Mouse (Mus musculus) MEL (cell line): ENCODE data around the gene Ptpra. TPM values are rescaled to one million over a fixed set of nuclear protein-coding genes. Genes with fewer than 3 reads are reported as not detected.

Source experiments
- DNase-seq: peaks from one replicate; pipeline ENCODE4 v3.0.0; 2011; ENCODE audit warnings: low read depth, low spot score
- H3K27ac ChIP-seq: 2 replicates; pipeline ENCODE4 v1.5.1; 2012; ENCODE audit warnings: low read depth, mild to moderate bottlenecking, control low read depth, low read length, moderate library complexity; ENCODE audit not compliant: control insufficient read depth
- H3K27me3 ChIP-seq, 2 experiments: fragments of 150-350 bp in 1 of 2; sonication (generic) in 1 of 2; 2 replicates each; pipeline ENCODE4 v1.6.1; 2012; ENCODE audit warnings: low read length in 2 of 2, mild to moderate bottlenecking in 2 of 2, improper control_type of control experiment in 1 of 2, moderate library complexity in 1 of 2; ENCODE audit not compliant: insufficient read depth in 2 of 2, control insufficient read depth in 1 of 2
- H3K36me3 ChIP-seq, 2 experiments: 2 replicates each; pipeline ENCODE4 v1.6.1; 2012 to 2014; ENCODE audit warnings: low read length in 2 of 2, improper control_type of control experiment in 1 of 2, inconsistent platforms in 1 of 2, mild to moderate bottlenecking in 1 of 2; ENCODE audit not compliant: insufficient read depth in 2 of 2, control insufficient read depth in 1 of 2
- H3K4me1 ChIP-seq, 2 experiments: fragments of 150-350 bp in 1 of 2; sonication (generic) in 1 of 2; 2 replicates each; pipeline ENCODE4 v1.6.1; 2012; ENCODE audit warnings: low read length in 2 of 2, improper control_type of control experiment in 1 of 2, mild to moderate bottlenecking in 1 of 2; ENCODE audit not compliant: insufficient read depth in 2 of 2, control insufficient read depth in 1 of 2
- H3K4me3 ChIP-seq, 2 experiments: fragments of 150-350 bp in 1 of 2; sonication (generic) in 1 of 2; 2 replicates each; pipeline ENCODE4 v1.5.1; 2012; ENCODE audit warnings: low read depth in 2 of 2, low read length in 2 of 2, mild to moderate bottlenecking in 2 of 2, moderate library complexity in 2 of 2, control low read depth in 1 of 2, improper control_type of control experiment in 1 of 2; ENCODE audit not compliant: control insufficient read depth in 1 of 2, insufficient read depth in 1 of 2
- H3K79me2 ChIP-seq: 2 replicates; pipeline ENCODE4 v1.6.1; 2012; ENCODE audit warnings: mild to moderate bottlenecking, low read length, moderate library complexity; ENCODE audit not compliant: control insufficient read depth, poor library complexity, insufficient read depth
- H3K9ac ChIP-seq: 2 replicates; pipeline ENCODE4 v1.6.1; 2012; ENCODE audit warnings: low read depth, mild to moderate bottlenecking, control low read depth, low read length, moderate library complexity; ENCODE audit not compliant: control insufficient read depth, poor library complexity, severe bottlenecking
- H3K9me3 ChIP-seq: fragments of 150-350 bp; sonication (generic); replicated peaks from 2 replicates; pipeline ENCODE4 v1.6.1; 2012; ENCODE audit warnings: mild to moderate bottlenecking, low read length, improper control_type of control experiment, moderate library complexity; ENCODE audit not compliant: insufficient read depth
- BHLHE40 ChIP-seq: IDR thresholded peaks from 2 replicates; pipeline ENCODE4 v1.6.1; 2012; ENCODE audit warnings: low read depth, mild to moderate bottlenecking, inconsistent platforms, low read length, improper control_type of control experiment, borderline replicate concordance
- CHD1 ChIP-seq: IDR thresholded peaks from 2 replicates; pipeline ENCODE4 v1.6.1; 2012; ENCODE audit warnings: low read depth, mild to moderate bottlenecking, inconsistent platforms, low read length, improper control_type of control experiment
- CTCF ChIP-seq, 3 experiments: IDR thresholded peaks in 2 of 3; conservative IDR thresholded peaks in 1 of 3; 2 replicates each; pipeline ENCODE4 v1.5.1; 2011 to 2012; ENCODE audit warnings: low read length in 3 of 3, low read depth in 2 of 3, mild to moderate bottlenecking in 2 of 3, improper control_type of control experiment in 1 of 3, inconsistent platforms in 1 of 3, mixed read lengths in 1 of 3, moderate library complexity in 1 of 3; ENCODE audit not compliant: control insufficient read depth in 1 of 3, insufficient read depth in 1 of 3, poor library complexity in 1 of 3, severe bottlenecking in 1 of 3
- ELF1 ChIP-seq: IDR thresholded peaks from 2 replicates; pipeline ENCODE4 v1.6.1; 2014; ENCODE audit warnings: low read depth, mild to moderate bottlenecking, inconsistent platforms, low read length, improper control_type of control experiment, moderate library complexity
- EP300 ChIP-seq, 2 experiments: IDR thresholded peaks; 2 replicates each; pipeline ENCODE4 v1.6.1; 2011; ENCODE audit warnings: improper control_type of control experiment in 2 of 2, low read length in 2 of 2, low read depth in 1 of 2, mild to moderate bottlenecking in 1 of 2
- ETS1 ChIP-seq: IDR thresholded peaks from 2 replicates; pipeline ENCODE4 v1.6.1; 2012; ENCODE audit warnings: low read depth, mild to moderate bottlenecking, inconsistent platforms, low read length, improper control_type of control experiment, moderate library complexity
- GATA1 ChIP-seq: IDR thresholded peaks from 2 replicates; pipeline ENCODE4 v1.6.1; 2011; ENCODE audit warnings: low read depth, low read length, improper control_type of control experiment
- HCFC1 ChIP-seq: IDR thresholded peaks from 2 replicates; pipeline ENCODE4 v1.6.1; 2012; ENCODE audit warnings: low read depth, mild to moderate bottlenecking, inconsistent platforms, low read length, improper control_type of control experiment, moderate library complexity
- KAT2A ChIP-seq: conservative IDR thresholded peaks from 2 replicates; pipeline ENCODE4 v1.6.1; 2012; ENCODE audit warnings: low read depth, low read length, improper control_type of control experiment, inconsistent platforms
- MAFK ChIP-seq: IDR thresholded peaks from 2 replicates; pipeline ENCODE4 v1.6.1; 2011; ENCODE audit warnings: low read depth, mild to moderate bottlenecking, low read length, improper control_type of control experiment, borderline replicate concordance
- MAX ChIP-seq: IDR thresholded peaks from 2 replicates; pipeline ENCODE4 v1.6.1; 2011; ENCODE audit warnings: low read length, improper control_type of control experiment
- MAZ ChIP-seq: IDR thresholded peaks from 2 replicates; pipeline ENCODE4 v1.6.1; 2012; ENCODE audit warnings: low read depth, mild to moderate bottlenecking, inconsistent platforms, low read length, improper control_type of control experiment
- MEF2A ChIP-seq: IDR thresholded peaks from 2 replicates; pipeline ENCODE4 v1.6.1; 2014; ENCODE audit warnings: low read depth, mild to moderate bottlenecking, inconsistent platforms, low read length, improper control_type of control experiment; ENCODE audit not compliant: poor library complexity, insufficient replicate concordance, severe bottlenecking; ENCODE audit errors: extremely low read depth
- MXI1 ChIP-seq: IDR thresholded peaks from 2 replicates; pipeline ENCODE4 v1.6.1; 2011; ENCODE audit warnings: mild to moderate bottlenecking, low read depth, low read length, improper control_type of control experiment
- MYC ChIP-seq: IDR thresholded peaks from 2 replicates; pipeline ENCODE4 v1.6.1; 2011; ENCODE audit warnings: low read depth, mild to moderate bottlenecking, low read length, improper control_type of control experiment, moderate library complexity
- NELFE ChIP-seq: IDR thresholded peaks from 2 replicates; pipeline ENCODE4 v1.6.1; 2011; ENCODE audit warnings: low read depth, low read length, improper control_type of control experiment
- POLR2AphosphoS2 ChIP-seq: IDR thresholded peaks from 2 replicates; pipeline ENCODE4 v1.6.1; 2011; ENCODE audit warnings: low read length, improper control_type of control experiment
- RCOR1 ChIP-seq: IDR thresholded peaks from 2 replicates; pipeline ENCODE4 v1.6.1; 2012; ENCODE audit warnings: low read depth, mild to moderate bottlenecking, inconsistent platforms, low read length, improper control_type of control experiment
- SIN3A ChIP-seq: IDR thresholded peaks from 2 replicates; pipeline ENCODE4 v1.6.1; 2012; ENCODE audit warnings: low read length, improper control_type of control experiment, inconsistent platforms
- TAL1 ChIP-seq: IDR thresholded peaks from 2 replicates; pipeline ENCODE4 v1.6.1; 2012; ENCODE audit warnings: mild to moderate bottlenecking, inconsistent platforms, low read length, moderate library complexity, mixed read lengths
- TBP ChIP-seq: IDR thresholded peaks from 2 replicates; pipeline ENCODE4 v1.8.0; 2011; ENCODE audit warnings: low read depth, low read length, improper control_type of control experiment
- TCF12 ChIP-seq: IDR thresholded peaks from 2 replicates; pipeline ENCODE4 v1.6.1; 2014; ENCODE audit warnings: low read depth, mild to moderate bottlenecking, inconsistent platforms, low read length, improper control_type of control experiment, moderate library complexity
- UBTF ChIP-seq: IDR thresholded peaks from 2 replicates; pipeline ENCODE4 v1.6.1; 2012; ENCODE audit warnings: low read depth, mild to moderate bottlenecking, inconsistent platforms, low read length, improper control_type of control experiment, moderate library complexity, borderline replicate concordance; ENCODE audit not compliant: insufficient read depth
- USF2 ChIP-seq, 2 experiments: IDR thresholded peaks; 2 replicates each; pipeline ENCODE4 v1.6.1; 2011 to 2012; ENCODE audit warnings: improper control_type of control experiment in 2 of 2, low read length in 2 of 2, borderline replicate concordance in 1 of 2, inconsistent platforms in 1 of 2, low read depth in 1 of 2, mild to moderate bottlenecking in 1 of 2; ENCODE audit not compliant: insufficient read depth in 1 of 2
- ZC3H11A ChIP-seq: IDR thresholded peaks from 2 replicates; pipeline ENCODE4 v1.6.1; 2012; ENCODE audit warnings: low read depth, mild to moderate bottlenecking, inconsistent platforms, low read length, improper control_type of control experiment
- ZMIZ1 ChIP-seq: IDR thresholded peaks from 2 replicates; pipeline ENCODE4 v1.6.1; 2012; ENCODE audit warnings: low read depth, mild to moderate bottlenecking, inconsistent platforms, low read length, improper control_type of control experiment, moderate library complexity
- ZNF384 ChIP-seq: IDR thresholded peaks from 2 replicates; pipeline ENCODE4 v1.6.1; 2012; ENCODE audit warnings: low read depth, mild to moderate bottlenecking, inconsistent platforms, low read length, improper control_type of control experiment
- polyA plus RNA-seq, 2 experiments: library from polyadenylated mRNA; stranded (reverse) in 1 of 2; unstranded in 1 of 2; fragments of >175 nt in 1 of 2; fragments of >200 nt in 1 of 2; gene quantifications; 2 replicates each; pipeline versions ENCODE4 v1.2.1 to v1.2.4; 2012; ENCODE audit warnings: low replicate concordance in 2 of 2, low read depth in 1 of 2; ENCODE audit not compliant: insufficient read length in 2 of 2, insufficient read depth in 1 of 2, missing spikeins in 1 of 2
- total RNA-seq: library from RNA; depleted of rRNA; stranded (reverse); fragments of 300-350 nt; gene quantifications from 2 replicates; pipeline ENCODE4 v1.2.3, GENCODE M21; 2012

The Ptpra gene
- total and polyA plus RNA-seq, 3 experiments: 28.1 to 68.3 TPM; not detected in 1

- no peak for TF ChIP-seq MYC
These were observed 16.4 kb downstream of the Ptpra start (continued) for GRCm38 (mm10) chr2:130466438-130466837.

GRCm38 (mm10) chr2:130469366-130469765 lies 19.3 kb downstream of the Ptpra start:
- Histone ChIP-seq H3K79me2 (peaks cover 13% of the 10 kb centered on the region), H3K4me1 (peaks cover 35 to 50% of the 10 kb centered on the region in 2 experiments), H3K9me3 (no peaks in the 10 kb centered on the region), H3K27ac (peak overlapping the region; percentile 37; the same call in 1 of the 2 replicates), H3K9ac (no peak overlapping the region), H3K4me3 (no peak overlapping the region), H3K27me3 (no peaks in the 10 kb centered on the region), H3K36me3 (peaks cover 0 to 64% of the 10 kb centered on the region in 2 experiments; a peak in 2 of 4 replicates)
- TF ChIP-seq ZC3H11A: no peak
- TF ChIP-seq KAT2A: no peak
- no peak for TF ChIP-seq UBTF
- no peak for TF ChIP-seq MAFK
- no peak for TF ChIP-seq CTCF (IDR thresholded peaks at IDR 0.05 in 2 of 3, conservative IDR thresholded peaks at IDR 0.05 in 1 of 3; ENCODE audit: control insufficient read depth in 1 of 3, insufficient read depth in 1 of 3, low read depth in 2 of 3, low read length in 3 of 3, poor library complexity in 1 of 3, severe bottlenecking in 1 of 3)
- TF ChIP-seq SIN3A: no peak
- TF ChIP-seq MAZ: no peak
- no peak for TF ChIP-seq MYC
- TF ChIP-seq HCFC1: no peak
- no peak for TF ChIP-seq USF2 (IDR thresholded peaks at IDR 0.05; ENCODE audit: borderline replicate concordance in 1 of 2, insufficient read depth in 1 of 2, low read depth in 1 of 2, low read length in 2 of 2)
- TF ChIP-seq MAX: no peak
- TF ChIP-seq BHLHE40: no peak
- DNase-seq: peak; percentile 45

DNA sequence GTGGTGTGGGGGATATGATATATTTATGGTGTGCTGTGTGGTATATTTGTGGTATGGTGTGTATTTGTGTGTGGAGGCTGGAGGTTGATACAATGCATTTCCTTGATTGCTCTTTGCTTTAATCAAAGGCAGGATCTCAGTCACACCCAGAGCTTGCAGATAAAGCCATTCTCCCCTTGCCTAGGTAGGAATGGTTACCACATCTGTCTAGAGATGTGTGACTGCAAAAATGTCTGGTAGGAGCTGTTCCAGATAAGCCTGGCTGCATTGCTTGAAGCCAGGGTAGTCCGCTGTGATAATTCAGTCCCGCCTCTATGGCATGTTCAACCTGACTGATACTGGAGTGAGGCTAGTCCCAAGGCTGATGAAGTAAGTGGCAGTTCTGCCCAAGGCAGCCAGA lies 19.9 kb downstream of the Ptpra start:
- H3K9me3 ChIP-seq: no peaks in the 10 kb centered on the region
- H3K27me3 ChIP-seq: no peaks in the 10 kb centered on the region
- DNase-seq: peak; percentile 90
- peaks cover 33 to 47% of the 10 kb centered on the region in 2 experiments for H3K4me1 ChIP-seq
- no peak overlapping the region for H3K9ac ChIP-seq
- peaks cover 0 to 60% of the 10 kb centered on the region in 2 experiments; a peak in 2 of 4 replicates for H3K36me3 ChIP-seq
- peak overlapping the region; percentile 18 for H3K27ac ChIP-seq
- peaks cover 13% of the 10 kb centered on the region for H3K79me2 ChIP-seq
- H3K4me3 ChIP-seq: no peak overlapping the region
- TF ChIP-seq MAZ (peak; percentile 32; the same call in 1 of the 2 replicates), TBP (no peak), TAL1 (peak; percentile 87), CTCF (IDR thresholded peaks at IDR 0.05 in 2 of 3, conservative IDR thresholded peaks at IDR 0.05 in 1 of 3; ENCODE audit: control insufficient read depth in 1 of 3, insufficient read depth in 1 of 3, low read depth in 2 of 3, low read length in 3 of 3, poor library complexity in 1 of 3, severe bottlenecking in 1 of 3) (no peak), POLR2AphosphoS2 (no peak), MEF2A (peak; percentile 72; the same call in 1 of the 2 replicates), ELF1 (peak; percentile 50), ZMIZ1 (no peak), CHD1 (no peak), GATA1 (peak; percentile 96), SIN3A (peak; percentile 87), HCFC1 (peak; percentile 43; the same call in 1 of the 2 replicates), ZC3H11A (no peak), TCF12 (peak; percentile 93), MYC (0 out of 2 replicates have a peak, but pooled peaks have one; percentile 23), MAX (no peak), NELFE (no peak), MXI1 (peak; percentile 85), ZNF384 (peak; percentile 17; the same call in 1 of the 2 replicates), RCOR1 (peak; percentile 95), ETS1 (peak; percentile 90), EP300 (IDR thresholded peaks at IDR 0.05; ENCODE audit: low read depth in 1 of 2, low read length in 2 of 2) (peak; percentile 91)
